Mouse (Mus musculus): ENCODE measurements around the gene Dlgap1. TPM values are rescaled to one million over a fixed set of nuclear protein-coding genes. Genes with fewer than 3 reads are reported as not detected.

Gene Dlgap1
- polyA plus RNA-seq, 1 experiment = 0.06 TPM

DNA sequence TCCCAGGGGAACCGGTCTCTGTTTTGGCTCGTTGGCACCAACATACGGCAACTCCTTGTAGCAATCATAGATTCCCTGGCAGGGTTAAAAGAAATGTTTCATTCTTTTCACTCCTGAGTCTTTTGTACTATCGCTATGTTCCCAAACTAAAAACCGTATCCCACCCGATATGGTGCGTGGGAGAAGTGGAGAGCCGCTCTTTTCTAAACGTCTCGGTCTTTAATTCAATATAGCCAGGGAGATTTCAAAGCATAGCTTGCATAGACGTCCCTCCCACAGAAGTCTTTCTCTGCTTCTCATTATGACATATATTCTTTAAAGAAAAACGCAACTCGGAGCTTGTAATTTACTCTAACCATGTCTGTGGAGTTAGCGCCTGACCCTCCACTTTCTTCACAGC is 833.1 kb downstream of the Dlgap1 start:
- Histone ChIP-seq H3K4me1 (ENCODE audit: control insufficient read depth, insufficient read depth, insufficient read length) (no peaks in the 10 kb centered on the region), H3K27me3 (ENCODE audit: control insufficient read depth, insufficient read depth, low read length) (no peaks in the 10 kb centered on the region), H3K27ac (ENCODE audit: insufficient read depth, low read length) (no peak overlapping the region), H3K36me3 (ENCODE audit: control insufficient read depth, insufficient read depth, low read length) (no peaks in the 10 kb centered on the region), H3K4me3 (ENCODE audit: extremely low read depth, insufficient read depth, insufficient read length) (no peak overlapping the region)
- WGBS = 92% methylated on average over 14 of the region's 14 CpGs
- no peak for DNase-seq (ENCODE audit: low read depth in 1 of 2, low spot score in 2 of 2)
- no peak for TF ChIP-seq CTCF (IDR thresholded peaks at IDR 0.05; ENCODE audit: extremely low read depth, insufficient read depth, insufficient read length, insufficient replicate concordance)
- TF ChIP-seq POLR2A (IDR thresholded peaks at IDR 0.05; ENCODE audit: low read depth, low read length) = no peak

- WGBS = 93% methylated on average over 9 of the region's 9 CpGs
- Histone ChIP-seq H3K27me3 (ENCODE audit: control insufficient read depth, insufficient read depth, low read length) (no peaks in the 10 kb centered on the region), H3K4me1 (ENCODE audit: control insufficient read depth, insufficient read depth, insufficient read length) (no peaks in the 10 kb centered on the region), H3K4me3 (ENCODE audit: extremely low read depth, insufficient read depth, insufficient read length) (no peak overlapping the region), H3K36me3 (ENCODE audit: control insufficient read depth, insufficient read depth, low read length) (no peaks in the 10 kb centered on the region), H3K27ac (ENCODE audit: insufficient read depth, low read length) (no peak overlapping the region)
- DNase-seq (ENCODE audit: low read depth in 1 of 2, low spot score in 2 of 2) = no peak
- TF ChIP-seq POLR2A (IDR thresholded peaks at IDR 0.05; ENCODE audit: low read depth, low read length) = no peak
- TF ChIP-seq CTCF (IDR thresholded peaks at IDR 0.05; ENCODE audit: extremely low read depth, insufficient read depth, insufficient read length, insufficient replicate concordance) = no peak
These were observed 837.0 kb downstream of the Dlgap1 start for GRCm38 (mm10) chr17:70805866-70806265.

DNA sequence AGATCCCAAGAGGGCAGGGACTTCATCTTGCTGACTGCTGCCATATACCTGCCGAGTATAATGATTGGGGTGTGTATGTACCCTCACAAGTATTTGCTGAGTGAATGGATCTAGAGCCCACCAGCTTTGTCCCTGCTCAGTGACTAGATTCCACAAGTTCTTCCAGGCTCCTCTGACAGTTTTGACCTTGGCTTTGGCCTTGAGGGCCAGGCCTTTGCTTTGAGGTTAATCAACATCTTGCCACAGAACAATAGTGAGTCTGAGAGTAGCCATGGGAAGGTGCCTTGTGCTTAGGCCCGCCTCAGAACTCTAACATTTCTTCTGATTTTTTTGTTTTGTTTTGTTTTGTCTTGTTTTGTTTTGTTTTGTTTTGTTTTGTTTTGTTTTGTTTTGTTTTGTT is 837.7 kb downstream of the Dlgap1 start:
- TF ChIP-seq CTCF (IDR thresholded peaks at IDR 0.05; ENCODE audit: extremely low read depth, insufficient read depth, insufficient read length, insufficient replicate concordance) (no peak), POLR2A (IDR thresholded peaks at IDR 0.05; ENCODE audit: low read depth, low read length) (no peak)
- 83% methylated on average over 2 of the region's 2 CpGs for WGBS
- no peaks in the 10 kb centered on the region for H3K27me3 ChIP-seq (ENCODE audit: control insufficient read depth, insufficient read depth, low read length)
- no peak overlapping the region for H3K27ac ChIP-seq (ENCODE audit: insufficient read depth, low read length)
- no peaks in the 10 kb centered on the region for H3K4me1 ChIP-seq (ENCODE audit: control insufficient read depth, insufficient read depth, insufficient read length)
- DNase-seq (ENCODE audit: low read depth in 1 of 2, low spot score in 2 of 2) = no peak
- H3K36me3 ChIP-seq (ENCODE audit: control insufficient read depth, insufficient read depth, low read length) = no peaks in the 10 kb centered on the region
- no peak overlapping the region for H3K4me3 ChIP-seq (ENCODE audit: extremely low read depth, insufficient read depth, insufficient read length)

- no peak overlapping the region for H3K27ac ChIP-seq (ENCODE audit: insufficient read depth, low read length)
- H3K4me1 ChIP-seq (ENCODE audit: control insufficient read depth, insufficient read depth, insufficient read length) = no peaks in the 10 kb centered on the region
- H3K36me3 ChIP-seq (ENCODE audit: control insufficient read depth, insufficient read depth, low read length) = no peaks in the 10 kb centered on the region
- no peak overlapping the region for H3K4me3 ChIP-seq (ENCODE audit: extremely low read depth, insufficient read depth, insufficient read length)
- H3K27me3 ChIP-seq (ENCODE audit: control insufficient read depth, insufficient read depth, low read length) = no peaks in the 10 kb centered on the region
- no peak for DNase-seq (ENCODE audit: low read depth in 1 of 2, low spot score in 2 of 2)
- WGBS = 94% methylated on average over 1 of the region's 1 CpGs
- no peak for TF ChIP-seq CTCF (IDR thresholded peaks at IDR 0.05; ENCODE audit: extremely low read depth, insufficient read depth, insufficient read length, insufficient replicate concordance)
- no peak for TF ChIP-seq POLR2A (IDR thresholded peaks at IDR 0.05; ENCODE audit: low read depth, low read length)
These were observed 839.0 kb downstream of the Dlgap1 start for GRCm38 (mm10) chr17:70807885-70808284.

DNA sequence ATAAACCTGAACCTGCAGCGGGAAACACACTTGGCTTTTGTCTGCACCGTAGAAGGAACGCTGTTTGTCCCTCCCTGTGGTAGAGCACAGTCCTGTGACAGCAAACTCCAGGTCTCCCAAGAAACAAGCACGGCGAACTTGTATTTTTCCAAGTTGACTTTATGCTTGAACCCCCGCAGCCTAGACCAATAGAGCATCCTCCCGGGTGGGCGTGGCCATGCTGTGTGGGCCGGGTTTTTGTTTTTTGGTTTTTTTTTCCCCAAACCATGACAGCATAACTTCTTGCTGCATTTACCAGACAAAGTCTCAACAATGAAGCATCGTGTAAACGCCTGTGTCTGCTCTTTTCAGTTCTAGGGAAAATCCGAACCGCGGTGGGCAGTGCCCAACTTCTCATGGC is 840.0 kb downstream of the Dlgap1 start:
- TF ChIP-seq CTCF (IDR thresholded peaks at IDR 0.05; ENCODE audit: extremely low read depth, insufficient read depth, insufficient read length, insufficient replicate concordance) = no peak
- TF ChIP-seq POLR2A (IDR thresholded peaks at IDR 0.05; ENCODE audit: low read depth, low read length) = no peak
- DNase-seq (ENCODE audit: low read depth in 1 of 2, low spot score in 2 of 2) = no peak
- no peaks in the 10 kb centered on the region for H3K36me3 ChIP-seq (ENCODE audit: control insufficient read depth, insufficient read depth, low read length)
- H3K27me3 ChIP-seq (ENCODE audit: control insufficient read depth, insufficient read depth, low read length) = no peaks in the 10 kb centered on the region
- 65% methylated on average over 14 of the region's 14 CpGs for WGBS
- H3K4me1 ChIP-seq (ENCODE audit: control insufficient read depth, insufficient read depth, insufficient read length) = no peaks in the 10 kb centered on the region
- no peak overlapping the region for H3K4me3 ChIP-seq (ENCODE audit: extremely low read depth, insufficient read depth, insufficient read length)
- no peak overlapping the region for H3K27ac ChIP-seq (ENCODE audit: insufficient read depth, low read length)

- H3K4me3 ChIP-seq (ENCODE audit: extremely low read depth, insufficient read depth, insufficient read length) = no peak overlapping the region
- no peaks in the 10 kb centered on the region for H3K27me3 ChIP-seq (ENCODE audit: control insufficient read depth, insufficient read depth, low read length)
- TF ChIP-seq POLR2A (IDR thresholded peaks at IDR 0.05; ENCODE audit: low read depth, low read length) (no peak), CTCF (IDR thresholded peaks at IDR 0.05; ENCODE audit: extremely low read depth, insufficient read depth, insufficient read length, insufficient replicate concordance) (no peak)
- H3K27ac ChIP-seq (ENCODE audit: insufficient read depth, low read length) = no peak overlapping the region
- H3K36me3 ChIP-seq (ENCODE audit: control insufficient read depth, insufficient read depth, low read length) = no peaks in the 10 kb centered on the region
- DNase-seq (ENCODE audit: low read depth in 1 of 2, low spot score in 2 of 2) = no peak
- H3K4me1 ChIP-seq (ENCODE audit: control insufficient read depth, insufficient read depth, insufficient read length) = no peaks in the 10 kb centered on the region
- 88% methylated on average over 3 of the region's 3 CpGs for WGBS
These were observed 840.9 kb downstream of the Dlgap1 start for GRCm38 (mm10) chr17:70809776-70810175.

- no peak for DNase-seq (ENCODE audit: low read depth in 1 of 2, low spot score in 2 of 2)
- Histone ChIP-seq H3K27ac (ENCODE audit: insufficient read depth, low read length) (no peak overlapping the region), H3K36me3 (ENCODE audit: control insufficient read depth, insufficient read depth, low read length) (no peaks in the 10 kb centered on the region), H3K27me3 (ENCODE audit: control insufficient read depth, insufficient read depth, low read length) (no peaks in the 10 kb centered on the region), H3K4me3 (ENCODE audit: extremely low read depth, insufficient read depth, insufficient read length) (no peak overlapping the region), H3K4me1 (ENCODE audit: control insufficient read depth, insufficient read depth, insufficient read length) (no peaks in the 10 kb centered on the region)
- WGBS = 90% methylated on average over 5 of the region's 5 CpGs
- TF ChIP-seq CTCF (IDR thresholded peaks at IDR 0.05; ENCODE audit: extremely low read depth, insufficient read depth, insufficient read length, insufficient replicate concordance) = no peak
- TF ChIP-seq POLR2A (IDR thresholded peaks at IDR 0.05; ENCODE audit: low read depth, low read length) = no peak
These were observed 841.9 kb downstream of the Dlgap1 start for GRCm38 (mm10) chr17:70810795-70811194.

Measured in spleen, adult 2 months (tissue).